Mouse (Mus musculus) CH12.LX (cell line): Measurements from ENCODE around the gene Sema5b. TPM values are rescaled to one million over a fixed set of nuclear protein-coding genes. Genes with fewer than 3 reads are reported as not detected.

Source experiments
- DNase-seq: peaks from one replicate; pipeline ENCODE4 v3.0.0-alpha.2; 2013; ENCODE audit errors: extremely low read depth
- H3K27ac ChIP-seq: 2 replicates; pipeline ENCODE4 v1.5.1; 2012; ENCODE audit warnings: low read depth, mild to moderate bottlenecking, control low read depth, moderate library complexity; ENCODE audit not compliant: insufficient read depth
- H3K27me3 ChIP-seq: replicated peaks from 2 replicates; pipeline ENCODE3; 2012; ENCODE audit warnings: inconsistent platforms
- H3K36me3 ChIP-seq, 2 experiments: replicated peaks in 1 of 2; 2 replicates each; pipeline versions ENCODE3 to v1.6.1; 2012; ENCODE audit warnings: inconsistent platforms in 1 of 2, low read length in 1 of 2, mild to moderate bottlenecking in 1 of 2, mixed read lengths in 1 of 2, moderate library complexity in 1 of 2; ENCODE audit not compliant: control insufficient read depth in 1 of 2, insufficient read depth in 1 of 2
- H3K4me1 ChIP-seq, 2 experiments: 2 replicates each; pipeline ENCODE4 v1.6.1; 2012; ENCODE audit warnings: inconsistent platforms in 1 of 2, moderate library complexity in 1 of 2; ENCODE audit not compliant: insufficient read depth in 2 of 2, control insufficient read depth in 1 of 2
- H3K4me2 ChIP-seq: 2 replicates; pipeline ENCODE4 v1.6.1; 2012; ENCODE audit warnings: low read depth, mild to moderate bottlenecking, control low read depth; ENCODE audit not compliant: poor library complexity, insufficient read depth, severe bottlenecking
- H3K4me3 ChIP-seq, 3 experiments: fragments of 150-350 bp in 1 of 3; sonication (generic) in 1 of 3; replicated peaks in 1 of 3; 2 replicates each; pipeline versions ENCODE3 to v1.5.1; 2011 to 2012; ENCODE audit warnings: low read depth in 2 of 3, low read length in 2 of 3, mild to moderate bottlenecking in 2 of 3, moderate library complexity in 2 of 3, control low read depth in 1 of 3, improper control_type of control experiment in 1 of 3, inconsistent platforms in 1 of 3, mixed read lengths in 1 of 3; ENCODE audit not compliant: poor library complexity in 1 of 3
- H3K79me2 ChIP-seq: replicated peaks from 2 replicates; pipeline ENCODE4 v1.6.1; 2012; ENCODE audit warnings: mild to moderate bottlenecking, moderate library complexity; ENCODE audit not compliant: control insufficient read depth, poor library complexity, insufficient read depth, severe bottlenecking; ENCODE audit errors: extremely low read depth
- H3K9ac ChIP-seq: 2 replicates; pipeline ENCODE4 v1.6.1; 2012; ENCODE audit warnings: low read depth, mild to moderate bottlenecking, control low read depth, moderate library complexity; ENCODE audit not compliant: insufficient read depth
- H3K9me3 ChIP-seq: replicated peaks from 2 replicates; pipeline ENCODE3; 2012; ENCODE audit warnings: low read length, inconsistent platforms, mixed read lengths
- CHD1 ChIP-seq: IDR thresholded peaks from 2 replicates; pipeline ENCODE4 v1.6.1; 2012; ENCODE audit warnings: low read depth, low read length, improper control_type of control experiment, inconsistent platforms
- E2F4 ChIP-seq: IDR thresholded peaks from 2 replicates; pipeline ENCODE4 v1.6.1; 2011; ENCODE audit warnings: low read depth, low read length, improper control_type of control experiment; ENCODE audit not compliant: insufficient replicate concordance
- EP300 ChIP-seq: IDR thresholded peaks from 2 replicates; pipeline ENCODE4 v1.6.1; 2011; ENCODE audit warnings: low read length, improper control_type of control experiment
- ETS1 ChIP-seq: conservative IDR thresholded peaks from 2 replicates; pipeline ENCODE4 v1.6.1; 2012; ENCODE audit warnings: low read depth, mild to moderate bottlenecking, inconsistent platforms, low read length, improper control_type of control experiment, moderate library complexity
- IRF4 ChIP-seq: IDR thresholded peaks from 2 replicates; pipeline ENCODE4 v1.6.1; 2014; ENCODE audit warnings: low read depth, mild to moderate bottlenecking, inconsistent platforms, low read length, improper control_type of control experiment
- JUND ChIP-seq: conservative IDR thresholded peaks from 2 replicates; pipeline ENCODE4 v1.6.1; 2011; ENCODE audit warnings: low read depth, low read length, improper control_type of control experiment
- KAT2A ChIP-seq: IDR thresholded peaks from 2 replicates; pipeline ENCODE4 v1.6.1; 2012; ENCODE audit warnings: low read length, improper control_type of control experiment, inconsistent platforms; ENCODE audit not compliant: insufficient replicate concordance
- MAFK ChIP-seq: IDR thresholded peaks from 2 replicates; pipeline ENCODE4 v1.6.1; 2011; ENCODE audit warnings: low read length, improper control_type of control experiment; ENCODE audit not compliant: insufficient replicate concordance
- MEF2A ChIP-seq: IDR thresholded peaks from 2 replicates; pipeline ENCODE4 v1.6.1; 2014; ENCODE audit warnings: low read depth, mild to moderate bottlenecking, inconsistent platforms, low read length, improper control_type of control experiment, borderline replicate concordance
- MXI1 ChIP-seq: IDR thresholded peaks from 2 replicates; pipeline ENCODE4 v1.6.1; 2011; ENCODE audit warnings: mild to moderate bottlenecking, low read depth, low read length, improper control_type of control experiment
- PAX5 ChIP-seq: IDR thresholded peaks from 2 replicates; pipeline ENCODE4 v1.6.1; 2012; ENCODE audit warnings: low read length, inconsistent platforms, mixed read lengths
- POLR2A ChIP-seq: IDR thresholded peaks from 2 replicates; pipeline ENCODE4 v1.6.1; 2011; ENCODE audit warnings: low read depth, mild to moderate bottlenecking, improper control_type of control experiment, low read length
- RAD21 ChIP-seq: IDR thresholded peaks from 2 replicates; pipeline ENCODE4 v1.6.1; 2011; ENCODE audit warnings: low read depth, mild to moderate bottlenecking, low read length, improper control_type of control experiment, moderate library complexity
- RCOR1 ChIP-seq: conservative IDR thresholded peaks from 2 replicates; pipeline ENCODE4 v1.6.1; 2012; ENCODE audit warnings: low read depth, mild to moderate bottlenecking, inconsistent platforms, low read length, improper control_type of control experiment
- SMC3 ChIP-seq: IDR thresholded peaks from 2 replicates; pipeline ENCODE4 v1.6.1; 2011; ENCODE audit warnings: low read depth, low read length, improper control_type of control experiment
- TCF12 ChIP-seq: IDR thresholded peaks from 2 replicates; pipeline ENCODE4 v1.6.1; 2014; ENCODE audit warnings: low read depth, mild to moderate bottlenecking, inconsistent platforms, low read length, improper control_type of control experiment
- ZC3H11A ChIP-seq: IDR thresholded peaks from 2 replicates; pipeline ENCODE4 v1.6.1; 2012; ENCODE audit warnings: low read depth, mild to moderate bottlenecking, inconsistent platforms, low read length, improper control_type of control experiment
- ZKSCAN1 ChIP-seq: IDR thresholded peaks from 2 replicates; pipeline ENCODE4 v1.6.1; 2012; ENCODE audit warnings: low read depth, inconsistent platforms, low read length, improper control_type of control experiment, borderline replicate concordance
- ZMIZ1 ChIP-seq: IDR thresholded peaks from 2 replicates; pipeline ENCODE4 v1.6.1; 2012; ENCODE audit warnings: low read depth, mild to moderate bottlenecking, inconsistent platforms, low read length, improper control_type of control experiment
- ZNF384 ChIP-seq: IDR thresholded peaks from 2 replicates; pipeline ENCODE4 v1.6.1; 2012; ENCODE audit warnings: low read depth, low read length, improper control_type of control experiment, inconsistent platforms
- dilution Hi-C: fragments of 300-500 bp; cut with MboI; formaldehyde crosslinking; loops from 2 replicates; pipeline ENCODE4 v1.14.3; 2020; ENCODE audit warnings: low sequenced_read_pairs; ENCODE audit not compliant: extremely low pct_unique_long_range_greater_than_20kb, extremely low pct_ligation_motif_present
- in situ Hi-C: fragments of 300-500 bp; cut with MboI; formaldehyde crosslinking; loops from 3 replicates; pipeline ENCODE4 v1.14.3; 2019; ENCODE audit warnings: low sequenced_read_pairs, low pct_ligation_motif_present, low pct_unique_long_range_greater_than_20kb, mixed read lengths
- polyA plus RNA-seq: library from polyadenylated mRNA; unstranded; fragments of >175 nt; gene quantifications from 2 replicates; pipeline ENCODE4 v1.2.1, GENCODE M21; 2012; ENCODE audit warnings: low read depth; ENCODE audit not compliant: insufficient read length
- total RNA-seq, 2 experiments: library from RNA; depleted of rRNA; stranded (reverse); fragments of 300-350 nt in 1 of 2; fragments of >200 nt in 1 of 2; gene quantifications; 2 replicates each; pipeline ENCODE4 v1.2.3; 2012 to 2014

Gene Sema5b
- total and polyA plus RNA-seq, 3 experiments = 0.04 TPM; not detected in 2

GRCm38 (mm10) chr16:35501106-35501760, 39.7 kb upstream of the Sema5b start:
- in situ Hi-C loops (no loop called here), dilution Hi-C loops (no loop called here)
- peaks cover 25% of the 10 kb centered on the region for H3K9me3 ChIP-seq
- H3K4me2 ChIP-seq = no peak overlapping the region
- H3K27ac ChIP-seq = no peak overlapping the region
- peaks cover 65% of the 10 kb centered on the region for H3K27me3 ChIP-seq
- no peak for DNase-seq
- H3K4me1 ChIP-seq = no peaks in the 10 kb centered on the region
- H3K9ac ChIP-seq = no peak overlapping the region
- TF ChIP-seq TCF12 (no peak), E2F4 (no peak), KAT2A (no peak)
- no peaks in the 10 kb centered on the region for H3K36me3 ChIP-seq
- no peaks in the 10 kb centered on the region for H3K79me2 ChIP-seq
- no peak overlapping the region for H3K4me3 ChIP-seq

GRCm38 (mm10) chr16:35502456-35502855, 38.5 kb upstream of the Sema5b start:
- DNase-seq = no peak
- H3K4me2 ChIP-seq = no peak overlapping the region
- no peaks in the 10 kb centered on the region for H3K4me1 ChIP-seq
- no peaks in the 10 kb centered on the region for H3K36me3 ChIP-seq
- H3K9me3 ChIP-seq = peaks cover 25% of the 10 kb centered on the region
- no peak overlapping the region for H3K27ac ChIP-seq
- H3K27me3 ChIP-seq = peaks cover 64% of the 10 kb centered on the region
- in situ Hi-C loops (no loop called here), dilution Hi-C loops (no loop called here)
- no peak overlapping the region for H3K9ac ChIP-seq
- H3K79me2 ChIP-seq = no peaks in the 10 kb centered on the region
- no peak overlapping the region for H3K4me3 ChIP-seq
- TF ChIP-seq ETS1 = no peak
- TF ChIP-seq ZKSCAN1 = no peak
- TF ChIP-seq PAX5 = no peak
- TF ChIP-seq JUND = no peak
- TF ChIP-seq MXI1 = no peak

- H3K9me3 ChIP-seq = peaks cover 25% of the 10 kb centered on the region
- H3K27ac ChIP-seq = no peak overlapping the region
- dilution Hi-C loops (no loop called here), in situ Hi-C loops (no loop called here)
- no peaks in the 10 kb centered on the region for H3K79me2 ChIP-seq
- peaks cover 67% of the 10 kb centered on the region for H3K27me3 ChIP-seq
- H3K36me3 ChIP-seq = no peaks in the 10 kb centered on the region
- no peak overlapping the region for H3K9ac ChIP-seq
- DNase-seq = no peak
- TF ChIP-seq IRF4 (no peak), MEF2A (no peak), SMC3 (no peak), RAD21 (no peak), E2F4 (no peak), POLR2A (no peak), ZMIZ1 (no peak), MAFK (no peak), ZC3H11A (no peak), CHD1 (no peak), ZKSCAN1 (no peak), TCF12 (no peak), RCOR1 (no peak), ETS1 (no peak), ZNF384 (no peak), PAX5 (no peak), EP300 (no peak)
- no peak overlapping the region for H3K4me2 ChIP-seq
- H3K4me1 ChIP-seq = no peaks in the 10 kb centered on the region
- no peak overlapping the region for H3K4me3 ChIP-seq
Measured at GRCm38 (mm10) chr16:35504266-35504665, 36.7 kb upstream of the Sema5b start.
